ENCODE assay signal across 10 mouse cellular contexts in genomic region chr11:44620694-44621446, GRCm38 (mm10). TPM values are rescaled to one million over a fixed set of nuclear protein-coding genes. Genes with fewer than 3 reads are reported as not detected.
DNase-seq lines count a peak whose midpoint lies in the region; ATAC-seq lines count a peak whose summit lies in the region.
"Had no signal": no experiment of that assay in that cellular context is flagged by ENCODE, and none has a peak within 500 bp of the region (broad histone marks: within the 10 kb centered on the region; RNA-seq: fewer than 3 reads in every experiment).

No protein-coding gene starts in this region.

- peak overlapping the region; percentile 69 for H3K4me2 ChIP-seq in kidney, embryonic 16.5 days (replicated peaks; ENCODE audit: low read depth, low read length)
- peak overlapping the region; percentile 77 for H3K4me2 ChIP-seq in embryonic facial prominence, embryonic 13.5 days
- peak overlapping the region; percentile 86 for H3K4me2 ChIP-seq in hindbrain, embryonic 12.5 days (replicated peaks)

- ATAC-seq in kidney, embryonic 16.5 days (ENCODE audit: low FRiP score, low TSS enrichment) = no peak
- no peak for ATAC-seq in embryonic facial prominence, embryonic 13.5 days (ENCODE audit: insufficient number of reproducible peaks, insufficient read depth, low FRiP score, low TSS enrichment, low read depth)
- no peak for ATAC-seq in hindbrain, embryonic 12.5 days (ENCODE audit: low FRiP score)
- ATAC-seq: Patski had no signal

- H3K4me1 ChIP-seq in kidney, embryonic 16.5 days (ENCODE audit: insufficient read depth, low read length) = peaks cover 26% of the 10 kb centered on the region
- peaks cover 28% of the 10 kb centered on the region for H3K4me1 ChIP-seq in embryonic facial prominence, embryonic 13.5 days
- peaks cover 49% of the 10 kb centered on the region for H3K4me1 ChIP-seq in hindbrain, embryonic 12.5 days

- DNase-seq in kidney, adult 11 months = no peak
- peak; percentile 51 for DNase-seq in neural tube, embryonic 10.5 days (ENCODE audit: extremely low spot score, low spot score)
- no peak for DNase-seq in right cerebral cortex, postnatal 10 days (ENCODE audit: low spot score in 2 of 2)
- no peak for DNase-seq in liver
- DNase-seq in urinary bladder, postnatal 14 days (ENCODE audit: low spot score) = no peak

- peak overlapping the region; percentile 68 for H3K9ac ChIP-seq in kidney, embryonic 16.5 days (replicated peaks; ENCODE audit: low read length)
- H3K9ac ChIP-seq in embryonic facial prominence, embryonic 13.5 days = peak overlapping the region; percentile 79
- peak overlapping the region; percentile 90 for H3K9ac ChIP-seq in hindbrain, embryonic 12.5 days

- H3K27ac ChIP-seq in kidney, embryonic 16.5 days (ENCODE audit: low read length) = no peak overlapping the region
- no peak overlapping the region for H3K27ac ChIP-seq in embryonic facial prominence, embryonic 13.5 days
- peak overlapping the region; percentile 92 for H3K27ac ChIP-seq in hindbrain, embryonic 12.5 days

- no peaks in the 10 kb centered on the region for H3K9me3 ChIP-seq in kidney, embryonic 16.5 days (ENCODE audit: low read length)
- H3K9me3 ChIP-seq in embryonic facial prominence, embryonic 13.5 days = no peaks in the 10 kb centered on the region
- no peaks in the 10 kb centered on the region for H3K9me3 ChIP-seq in hindbrain, embryonic 12.5 days (replicated peaks)
- H3K9me3 ChIP-seq: megakaryocyte, embryonic 14.5 days had no signal

- H3K4me3 ChIP-seq in kidney, embryonic 16.5 days (ENCODE audit: low read length) = peak overlapping the region; percentile 69
- H3K4me3 ChIP-seq in embryonic facial prominence, embryonic 13.5 days = peak overlapping the region; percentile 66
- peak overlapping the region; percentile 74 for H3K4me3 ChIP-seq in hindbrain, embryonic 12.5 days

- no peaks in the 10 kb centered on the region for H3K36me3 ChIP-seq in kidney, embryonic 16.5 days (ENCODE audit: insufficient read depth, low read length)
- H3K36me3 ChIP-seq in embryonic facial prominence, embryonic 13.5 days = peaks cover 8% of the 10 kb centered on the region
- no peaks in the 10 kb centered on the region for H3K36me3 ChIP-seq in hindbrain, embryonic 12.5 days

- peaks cover 37% of the 10 kb centered on the region for H3K27me3 ChIP-seq in kidney, embryonic 16.5 days (ENCODE audit: insufficient read depth, low read length)
- peaks cover 55% of the 10 kb centered on the region for H3K27me3 ChIP-seq in embryonic facial prominence, embryonic 13.5 days
- peaks cover 18% of the 10 kb centered on the region for H3K27me3 ChIP-seq in hindbrain, embryonic 12.5 days
- H3K27me3 ChIP-seq: Patski had no signal

- 51% methylated on average over 17 of the region's 19 CpGs for WGBS in kidney, embryonic 16.5 days
- WGBS in embryonic facial prominence, embryonic 13.5 days = 30% methylated on average over 18 of the region's 19 CpGs
- WGBS in hindbrain, embryonic 12.5 days = 25% methylated on average over 16 of the region's 19 CpGs

RNA-seq across cellular contexts. Expression of gene Ebf1, which starts 3.8 kb away (rescaled TPM):
- polyA plus RNA-seq in kidney, embryonic 16.5 days (2015; fragmentation: Nextera tagmentation; extraction: Ambion mirVana) = 24.1 and 26.2 TPM in 2 replicates
- 69.1 and 77.2 TPM in 2 replicates for polyA plus RNA-seq in embryonic facial prominence, embryonic 13.5 days (2015; fragmentation: Nextera tagmentation; extraction: Ambion mirVana)
- 111 and 122 TPM in 2 replicates for polyA plus RNA-seq in hindbrain, embryonic 12.5 days (2016; fragmentation: Nextera tagmentation; extraction: Ambion mirVana)
